Mouse (Mus musculus) lung, embryonic 14.5 days (tissue): ENCODE results near the gene Fntb. TPM values are rescaled to one million over a fixed set of nuclear protein-coding genes. Genes with fewer than 3 reads are reported as not detected.

ENCODE experiments used
- ATAC-seq: fragments of 200-750 bp; cut with Nextera tagmentation; 2 replicates; pipeline ENCODE4 v1.8.0; 2017; ENCODE audit warnings: mild to moderate bottlenecking, moderate TSS enrichment, moderate library complexity; ENCODE audit not compliant: insufficient read depth
- DNase-seq: peaks from one replicate; pipeline ENCODE4 v3.0.0-alpha.2; 2015
- H3K27ac ChIP-seq: fragments of 300-500 bp; sonication (generic); 2 replicates; pipeline ENCODE4 v1.5.1; 2014; ENCODE audit warnings: low read depth, mild to moderate bottlenecking, moderate library complexity
- H3K27me3 ChIP-seq: fragments of 300-500 bp; sonication (generic); 2 replicates; pipeline ENCODE4 v1.6.1; 2014; ENCODE audit warnings: low read length, control low read depth; ENCODE audit not compliant: insufficient read depth
- H3K36me3 ChIP-seq: fragments of 300-500 bp; sonication (generic); 2 replicates; pipeline ENCODE4 v1.6.1; 2014; ENCODE audit warnings: control low read depth; ENCODE audit not compliant: insufficient read depth
- H3K4me1 ChIP-seq: fragments of 300-500 bp; sonication (generic); 2 replicates; pipeline ENCODE4 v1.6.1; 2014; ENCODE audit warnings: antibody characterized with exemption, control low read depth; ENCODE audit not compliant: insufficient read depth
- H3K4me2 ChIP-seq: fragments of 300-500 bp; sonication (generic); 2 replicates; pipeline ENCODE4 v1.6.1; 2014; ENCODE audit warnings: mild to moderate bottlenecking
- H3K4me3 ChIP-seq: fragments of 300-500 bp; sonication (generic); 2 replicates; pipeline ENCODE4 v1.5.1; 2014; ENCODE audit warnings: low read depth, low read length
- H3K9ac ChIP-seq: fragments of 300-500 bp; sonication (generic); 2 replicates; pipeline ENCODE4 v1.6.1; 2014
- H3K9me3 ChIP-seq: fragments of 300-500 bp; sonication (generic); 2 replicates; pipeline ENCODE4 v1.6.1; 2016; ENCODE audit warnings: low read depth, low read length, control low read depth
- CTCF ChIP-seq: IDR thresholded peaks from 2 replicates; pipeline ENCODE4 v1.5.1; 2016; ENCODE audit warnings: antibody characterized with exemption, low read depth
- WGBS: fragments of 180-500 bp; shearing (Covaris S2); extraction: QIAGEN DNeasy Blood & Tissue Kit; methylation state at CpG from one replicate; pipeline ENCODE4 v1.1.7; 2014; 5-methylcytosine and 5-hydroxymethylcytosine counted together
- polyA plus RNA-seq: library from polyadenylated mRNA; unstranded; fragments of >200 nt; fragmentation: Nextera tagmentation; extraction: Ambion mirVana; gene quantifications from 2 replicates; pipeline ENCODE4 v1.2.1, GENCODE M21; 2014

Gene Fntb
- polyA plus RNA-seq, 1 experiment from 2014 or later = 48.4 TPM

GRCm38 (mm10) chr12:76879242-76879641, 113.9 kb downstream of the Fntb start:
- DNase-seq (peak; percentile 83), ATAC-seq (no peak)
- no peak overlapping the region for H3K4me2 ChIP-seq
- no peak overlapping the region for H3K9ac ChIP-seq
- no peaks in the 10 kb centered on the region for H3K4me1 ChIP-seq
- H3K27me3 ChIP-seq = no peaks in the 10 kb centered on the region
- no peaks in the 10 kb centered on the region for H3K9me3 ChIP-seq
- WGBS = 5% methylated on average over 5 of the region's 5 CpGs
- H3K36me3 ChIP-seq = peaks cover 8% of the 10 kb centered on the region; the same call in 1 of the 2 replicates
- no peak overlapping the region for H3K27ac ChIP-seq
- H3K4me3 ChIP-seq = no peak overlapping the region
- TF ChIP-seq CTCF = peak; percentile 70

GRCm38 (mm10) chr12:76880131-76880530, 114.7 kb downstream of the Fntb start:
- 82% methylated on average over 4 of the region's 4 CpGs for WGBS
- no peak for TF ChIP-seq CTCF
- ATAC-seq = no peak
- Histone ChIP-seq H3K27me3 (no peaks in the 10 kb centered on the region), H3K4me3 (no peak overlapping the region), H3K4me1 (no peaks in the 10 kb centered on the region), H3K27ac (no peak overlapping the region), H3K9ac (no peak overlapping the region), H3K4me2 (no peak overlapping the region), H3K9me3 (no peaks in the 10 kb centered on the region), H3K36me3 (peaks cover 4% of the 10 kb centered on the region; the same call in 1 of the 2 replicates)
- DNase-seq = no peak

- 19% methylated on average over 9 of the region's 9 CpGs for WGBS
Measured at GRCm38 (mm10) chr12:76883824-76884223, 118.4 kb downstream of the Fntb start.

GRCm38 (mm10) chr12:76885103-76885502, 119.7 kb downstream of the Fntb start:
- no peaks in the 10 kb centered on the region for H3K27me3 ChIP-seq
- no peak overlapping the region for H3K4me2 ChIP-seq
- no peak overlapping the region for H3K27ac ChIP-seq
- 0 out of 2 replicates have a peak, but pooled peaks cover 16% of the 10 kb centered on the region for H3K36me3 ChIP-seq
- 93% methylated on average over 4 of the region's 4 CpGs for WGBS
- DNase-seq (no peak), ATAC-seq (no peak)
- H3K4me1 ChIP-seq = no peaks in the 10 kb centered on the region
- no peak overlapping the region for H3K9ac ChIP-seq
- no peaks in the 10 kb centered on the region for H3K9me3 ChIP-seq
- no peak overlapping the region for H3K4me3 ChIP-seq
- no peak for TF ChIP-seq CTCF

More at GRCm38 (mm10) chr12:76883824-76884223, 118.4 kb downstream of the Fntb start:
- TF ChIP-seq CTCF = no peak
- Histone ChIP-seq H3K27ac (no peak overlapping the region), H3K36me3 (0 out of 2 replicates have a peak, but pooled peaks cover 11% of the 10 kb centered on the region), H3K9ac (no peak overlapping the region), H3K4me1 (no peaks in the 10 kb centered on the region), H3K27me3 (no peaks in the 10 kb centered on the region), H3K9me3 (no peaks in the 10 kb centered on the region), H3K4me2 (no peak overlapping the region), H3K4me3 (no peak overlapping the region)
- ATAC-seq (peak; percentile 76; the same call in 1 of the 2 replicates), DNase-seq (peak; percentile 87)

- peaks cover 30% of the 10 kb centered on the region; the same call in 1 of the 2 replicates for H3K36me3 ChIP-seq
- no peak for TF ChIP-seq CTCF
- H3K9ac ChIP-seq = no peak overlapping the region
- ATAC-seq = no peak
- no peak overlapping the region for H3K4me2 ChIP-seq
- H3K4me3 ChIP-seq = no peak overlapping the region
- H3K27ac ChIP-seq = no peak overlapping the region
- no peak for DNase-seq
- no peaks in the 10 kb centered on the region for H3K9me3 ChIP-seq
- H3K27me3 ChIP-seq = no peaks in the 10 kb centered on the region
- 80% methylated on average over 7 of the region's 7 CpGs for WGBS
- H3K4me1 ChIP-seq = no peaks in the 10 kb centered on the region
Measured at GRCm38 (mm10) chr12:76886826-76887225, 121.4 kb downstream of the Fntb start.

GRCm38 (mm10) chr12:76887941-76888340, 122.6 kb downstream of the Fntb start:
- WGBS = 90% methylated on average over 12 of the region's 12 CpGs

GRCm38 (mm10) chr12:76889404-76890184, 124.2 kb downstream of the Fntb start:
- H3K4me1 ChIP-seq = no peaks in the 10 kb centered on the region
- TF ChIP-seq CTCF = no peak
- H3K9ac ChIP-seq = no peak overlapping the region
- no peak overlapping the region for H3K4me2 ChIP-seq
- no peaks in the 10 kb centered on the region for H3K9me3 ChIP-seq
- 87% methylated on average over 11 of the region's 11 CpGs for WGBS
- H3K27me3 ChIP-seq = no peaks in the 10 kb centered on the region
- H3K27ac ChIP-seq = no peak overlapping the region
- DNase-seq = no peak
- peaks cover 33% of the 10 kb centered on the region; the same call in 1 of the 2 replicates for H3K36me3 ChIP-seq
- H3K4me3 ChIP-seq = no peak overlapping the region
- ATAC-seq = no peak

More at GRCm38 (mm10) chr12:76887941-76888340, 122.6 kb downstream of the Fntb start:
- Histone ChIP-seq H3K4me3 (no peak overlapping the region), H3K9ac (no peak overlapping the region), H3K27me3 (no peaks in the 10 kb centered on the region), H3K9me3 (no peaks in the 10 kb centered on the region), H3K36me3 (peaks cover 33% of the 10 kb centered on the region; the same call in 1 of the 2 replicates), H3K4me2 (no peak overlapping the region), H3K4me1 (no peaks in the 10 kb centered on the region), H3K27ac (no peak overlapping the region)
- ATAC-seq (no peak), DNase-seq (no peak)
- no peak for TF ChIP-seq CTCF
